Mouse (Mus musculus) spleen, adult 2 months (tissue): Measurements from ENCODE around the gene Tpcn2. TPM values are rescaled to one million over a fixed set of nuclear protein-coding genes. Genes with fewer than 3 reads are reported as not detected.

Experiments used
- DNase-seq, 2 experiments: peaks; one replicate each; pipeline versions ENCODE4 v3.0.0 to v3.0.0-alpha.2; 2012 to 2021; ENCODE audit warnings: low spot score in 2 of 2, low read depth in 1 of 2
- H3K27ac ChIP-seq: fragments of 200-500 bp; 2 replicates; pipeline ENCODE4 v1.5.1; 2012; ENCODE audit warnings: low read length, inconsistent platforms; ENCODE audit not compliant: insufficient read depth
- H3K27me3 ChIP-seq: fragments of 200-500 bp; 2 replicates; pipeline ENCODE4 v1.6.1; 2012; ENCODE audit warnings: mild to moderate bottlenecking, moderate library complexity, low read length, inconsistent platforms; ENCODE audit not compliant: control insufficient read depth, insufficient read depth
- H3K36me3 ChIP-seq: fragments of 200-500 bp; 2 replicates; pipeline ENCODE4 v1.6.1; 2012; ENCODE audit warnings: mild to moderate bottlenecking, low read length, inconsistent platforms; ENCODE audit not compliant: control insufficient read depth, insufficient read depth
- H3K4me1 ChIP-seq: fragments of 200-500 bp; 2 replicates; pipeline ENCODE4 v1.6.1; 2011; ENCODE audit warnings: inconsistent platforms; ENCODE audit not compliant: control insufficient read depth, insufficient read depth, insufficient read length
- H3K4me3 ChIP-seq: fragments of 200-500 bp; 2 replicates; pipeline ENCODE4 v1.5.1; 2011; ENCODE audit warnings: mild to moderate bottlenecking, inconsistent platforms; ENCODE audit not compliant: insufficient read depth, insufficient read length; ENCODE audit errors: extremely low read depth
- CTCF ChIP-seq: fragments of 200-500 bp; IDR thresholded peaks from 2 replicates; pipeline ENCODE4 v1.5.1; 2011; ENCODE audit warnings: mild to moderate bottlenecking, inconsistent platforms; ENCODE audit not compliant: insufficient read depth, insufficient read length, insufficient replicate concordance; ENCODE audit errors: extremely low read depth
- POLR2A ChIP-seq: fragments of 200-500 bp; IDR thresholded peaks from 2 replicates; pipeline ENCODE4 v1.6.1; 2011; ENCODE audit warnings: low read depth, low read length, inconsistent platforms
- WGBS: fragments of 180-500 bp; shearing (Covaris S2); methylation state at CpG from one replicate; pipeline ENCODE4 v1.1.7; 2018; 5-methylcytosine and 5-hydroxymethylcytosine counted together
- polyA plus RNA-seq: library from polyadenylated mRNA; depleted of rRNA; stranded (reverse); fragments of >200 nt; gene quantifications from 2 replicates; pipeline ENCODE4 v1.2.3, GENCODE M21; 2012

Tpcn2 gene
- polyA plus RNA-seq, 1 experiment: 31.3 TPM

- Histone ChIP-seq H3K27ac (no peak overlapping the region), H3K4me3 (no peak overlapping the region), H3K36me3 (no peaks in the 10 kb centered on the region), H3K27me3 (no peaks in the 10 kb centered on the region), H3K4me1 (no peaks in the 10 kb centered on the region)
- DNase-seq: no peak
- 89% methylated on average over 9 of the region's 9 CpGs for WGBS
- no peak for TF ChIP-seq POLR2A
- TF ChIP-seq CTCF: no peak
Measured at GRCm38 (mm10) chr7:145219420-145219831, 64.4 kb downstream of the Tpcn2 start.

DNA sequence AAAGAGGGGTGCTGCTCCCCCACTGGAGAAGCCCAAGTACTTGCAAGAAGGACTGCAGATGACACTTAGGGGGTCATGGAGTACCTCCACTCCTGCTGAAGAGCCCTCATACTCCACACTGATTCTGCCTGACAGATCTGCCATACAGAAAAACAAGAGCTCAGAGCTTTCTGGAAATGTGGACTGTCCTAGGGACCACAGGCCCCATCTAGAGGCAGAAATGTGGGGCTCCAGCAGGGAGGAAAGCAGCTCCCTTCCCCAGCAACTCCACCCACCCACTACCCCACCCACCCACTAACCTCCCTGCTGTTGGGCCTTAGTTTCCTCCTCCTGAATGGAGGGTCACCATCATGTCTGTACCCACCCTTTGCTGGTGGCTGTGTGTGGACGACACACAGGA, 67.2 kb downstream of the Tpcn2 start:
- WGBS: 31% methylated on average over 1 of the region's 1 CpGs
- Histone ChIP-seq H3K4me1 (no peaks in the 10 kb centered on the region), H3K27me3 (no peaks in the 10 kb centered on the region), H3K4me3 (no peak overlapping the region), H3K36me3 (no peaks in the 10 kb centered on the region), H3K27ac (no peak overlapping the region)
- DNase-seq: no peak
- TF ChIP-seq CTCF (no peak), POLR2A (no peak)

DNA sequence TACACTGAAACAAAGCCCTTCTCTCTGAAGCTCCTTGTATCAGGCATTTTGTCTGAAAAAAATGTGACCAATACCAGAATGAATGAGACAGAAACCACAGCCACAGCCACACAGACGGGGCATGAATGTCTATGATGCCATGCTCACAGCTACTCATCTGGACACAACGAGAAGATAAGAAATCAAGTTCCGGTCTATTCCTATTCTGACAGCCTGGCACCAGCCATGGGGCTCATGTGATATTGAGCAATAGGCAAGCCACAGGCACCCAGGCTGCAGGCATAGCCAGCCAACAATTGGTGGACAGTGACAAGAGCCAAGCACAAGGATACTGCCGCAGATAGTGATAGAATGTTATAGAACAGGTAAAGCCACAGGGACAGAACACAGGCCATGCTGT, 68.3 kb downstream of the Tpcn2 start:
- no peak for DNase-seq

DNA sequence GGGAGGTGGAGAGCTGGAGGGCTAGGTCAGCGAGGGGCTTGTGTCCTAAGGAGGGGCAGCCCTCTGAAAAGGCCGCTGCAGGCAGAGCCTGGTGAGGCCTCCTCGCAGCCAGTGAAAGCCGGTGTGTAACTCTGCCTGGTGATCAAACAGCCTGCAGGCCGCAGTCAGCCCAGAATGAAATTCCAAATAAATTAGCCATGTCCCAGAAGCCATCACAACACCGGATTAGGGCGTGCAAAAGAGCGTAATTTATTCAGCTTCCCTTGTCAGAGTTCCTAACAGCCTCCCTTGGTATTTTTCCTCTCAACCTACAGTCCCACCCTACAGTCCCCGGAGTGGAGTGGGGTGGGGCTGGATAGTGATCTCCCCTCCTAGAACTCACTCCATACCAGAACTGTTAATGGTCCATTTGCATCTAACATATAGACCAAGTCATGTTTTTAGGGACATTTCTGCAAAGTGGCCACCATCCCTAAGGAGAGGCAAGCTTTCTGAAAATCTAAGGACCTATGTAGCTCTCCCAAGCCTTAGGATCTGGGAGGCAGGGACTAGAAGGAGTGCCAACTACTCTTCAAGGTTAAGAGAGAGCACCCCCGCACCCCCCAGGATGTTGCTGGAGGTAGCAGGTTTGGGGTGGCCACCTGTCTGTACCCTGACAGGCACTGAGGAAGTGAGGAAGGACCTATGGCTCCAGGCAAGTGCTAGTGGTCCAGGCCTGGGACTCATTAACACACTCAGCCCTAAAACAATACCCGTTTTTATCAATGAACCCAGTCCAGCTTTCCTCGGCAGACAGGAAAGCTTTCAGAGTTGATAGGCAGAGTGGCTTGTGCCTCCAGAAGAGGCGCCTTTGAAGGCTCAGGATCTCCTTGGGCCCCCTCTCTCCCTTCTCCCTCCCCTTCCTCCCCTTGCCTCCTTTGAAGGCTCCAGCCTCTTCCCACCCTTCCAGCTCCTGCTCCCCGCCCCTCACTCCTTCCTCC, 71.8 kb downstream of the Tpcn2 start:
- Histone ChIP-seq H3K4me3 (no peak overlapping the region), H3K27ac (no peak overlapping the region), H3K36me3 (no peaks in the 10 kb centered on the region), H3K4me1 (no peaks in the 10 kb centered on the region), H3K27me3 (no peaks in the 10 kb centered on the region)
- 86% methylated on average over 14 of the region's 14 CpGs for WGBS
- DNase-seq: no peak
- TF ChIP-seq CTCF (no peak), POLR2A (no peak)

More for the DNA sequence above, 68.3 kb downstream of the Tpcn2 start:
- Histone ChIP-seq H3K27me3 (no peaks in the 10 kb centered on the region), H3K4me1 (no peaks in the 10 kb centered on the region), H3K27ac (no peak overlapping the region), H3K36me3 (no peaks in the 10 kb centered on the region), H3K4me3 (no peak overlapping the region)
- TF ChIP-seq CTCF: no peak
- 76% methylated on average over 4 of the region's 4 CpGs for WGBS

DNA sequence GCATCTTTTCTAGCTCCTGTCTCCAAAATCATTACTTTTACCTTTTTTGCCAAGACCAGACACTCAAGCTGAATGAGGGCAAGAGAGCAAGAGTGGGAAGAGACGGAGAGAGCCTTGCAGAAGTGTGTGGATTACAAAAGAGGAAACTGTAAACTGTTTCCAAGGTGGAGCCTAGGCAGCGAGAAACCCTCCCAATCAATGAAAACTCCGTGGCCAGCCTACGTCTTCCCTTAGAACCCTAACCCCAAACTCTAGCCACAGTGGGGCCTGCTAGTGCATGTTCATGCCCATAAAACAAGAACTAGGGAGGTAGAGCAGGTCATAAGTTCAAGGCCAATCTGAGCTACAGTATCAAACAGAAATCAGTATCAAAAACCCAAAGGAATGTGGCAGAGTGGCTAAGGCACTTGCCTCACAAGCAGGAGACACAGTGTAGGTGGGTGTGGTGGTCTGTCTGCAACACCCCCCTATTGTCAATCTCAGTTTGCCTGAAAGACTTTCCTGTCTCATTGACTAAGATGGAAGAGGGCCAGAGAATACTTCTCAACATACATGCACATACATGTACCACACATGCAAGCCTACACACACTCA, 73.2 kb downstream of the Tpcn2 start:
- Histone ChIP-seq H3K27me3 (peaks cover 1% of the 10 kb centered on the region; the same call in 1 of the 2 replicates), H3K27ac (no peak overlapping the region), H3K36me3 (no peaks in the 10 kb centered on the region), H3K4me3 (no peak overlapping the region), H3K4me1 (no peaks in the 10 kb centered on the region; the same call in 1 of the 2 replicates)
- WGBS: 59% methylated on average over 4 of the region's 4 CpGs
- DNase-seq: no peak
- no peak for TF ChIP-seq CTCF
- TF ChIP-seq POLR2A: no peak

DNA sequence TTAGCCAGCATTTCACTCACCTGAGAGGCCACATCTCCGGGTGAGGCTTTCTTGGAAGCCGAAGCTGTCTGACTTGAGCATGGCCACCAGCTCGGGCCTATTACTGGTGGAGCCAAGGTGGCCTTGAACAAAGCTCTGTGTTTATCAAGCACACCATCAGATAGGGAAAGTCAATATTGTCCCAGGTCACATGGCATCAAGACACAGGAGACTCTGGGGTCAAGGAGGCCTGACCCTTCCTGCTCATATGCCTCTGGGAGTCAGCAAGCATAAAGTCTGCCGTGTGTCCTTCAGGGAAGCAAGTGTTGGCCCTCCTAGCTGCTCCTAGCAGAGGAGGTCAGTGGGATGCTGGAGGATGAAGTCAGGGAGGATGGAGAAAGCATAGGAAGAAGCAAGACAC, 75.8 kb downstream of the Tpcn2 start, which contains the start of gene 1810010D01Rik:
Gene 1810010D01Rik (minus strand): TSS at position 114 of the 400 bp plus-strand sequence.
- Histone ChIP-seq H3K36me3 (no peaks in the 10 kb centered on the region), H3K4me3 (no peak within 1 kb of the TSS), H3K27ac (no peak within 1 kb of the TSS), H3K27me3 (peaks cover 1% of the 10 kb centered on the region; the same call in 1 of the 2 replicates), H3K4me1 (no peaks in the 10 kb centered on the region; the same call in 1 of the 2 replicates)
- TF ChIP-seq CTCF (no peak), POLR2A (no peak)
- 86% methylated on average over 4 of the region's 4 CpGs for WGBS
- DNase-seq: no peak

DNA sequence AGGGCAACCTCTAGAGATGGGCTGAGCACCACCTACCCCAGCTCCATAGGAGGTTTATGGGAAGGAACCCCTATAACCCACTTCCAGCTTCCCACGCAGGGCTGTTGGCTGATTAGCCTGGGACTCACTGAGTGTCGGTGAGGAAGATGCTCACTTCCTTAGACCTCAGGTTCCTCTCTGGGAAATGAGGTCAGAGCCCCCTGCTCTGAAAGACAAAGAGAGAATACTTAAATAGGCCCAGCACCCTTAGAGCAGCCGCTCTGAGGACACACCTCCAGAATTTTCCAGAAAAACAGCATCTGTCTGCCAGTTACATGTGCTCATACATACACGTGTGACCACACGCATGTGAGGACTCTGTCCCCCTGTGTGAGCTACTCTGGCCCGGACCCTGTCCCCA, 77.0 kb downstream of the Tpcn2 start:
- TF ChIP-seq CTCF (no peak), POLR2A (no peak)
- H3K27ac ChIP-seq: no peak overlapping the region
- DNase-seq: no peak

More for the DNA sequence above, 77.0 kb downstream of the Tpcn2 start:
- peaks cover 1% of the 10 kb centered on the region; the same call in 1 of the 2 replicates for H3K27me3 ChIP-seq
- H3K4me3 ChIP-seq: no peak overlapping the region
- no peaks in the 10 kb centered on the region; the same call in 1 of the 2 replicates for H3K4me1 ChIP-seq
- no peaks in the 10 kb centered on the region for H3K36me3 ChIP-seq
- 82% methylated on average over 6 of the region's 6 CpGs for WGBS
